Mouse (Mus musculus): Measurements from ENCODE around the gene Pkd1l1.

DNA sequence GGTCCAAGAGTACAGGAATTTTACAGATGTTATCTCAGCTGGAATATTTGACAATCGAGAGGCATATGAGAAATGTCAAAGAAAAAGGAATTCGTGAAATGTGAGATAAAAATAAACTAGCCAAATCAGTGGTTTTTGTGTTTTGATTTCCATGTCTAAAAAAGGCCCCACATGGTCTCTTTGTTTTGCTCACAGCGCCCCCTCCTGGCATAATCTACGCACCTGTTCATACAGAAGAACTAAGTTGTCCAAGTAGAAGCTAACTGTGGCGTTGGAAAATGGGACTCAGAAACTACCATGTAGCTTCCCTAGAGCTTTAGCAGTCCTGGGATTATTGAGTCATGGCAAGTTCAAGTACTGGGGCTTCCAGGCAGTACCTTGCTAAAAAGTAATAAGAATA is 113.2 kb downstream of the Pkd1l1 start:
- TF ChIP-seq MYOD1 (IDR thresholded peaks at IDR 0.05; ENCODE audit: control insufficient read depth in 1 of 3, insufficient read length in 2 of 3, low read depth in 2 of 3): no peak
- TF ChIP-seq POLR2A (IDR thresholded peaks at IDR 0.05; ENCODE audit: insufficient read length, low read depth): no peak
- TF ChIP-seq TCF3 (IDR thresholded peaks at IDR 0.05; ENCODE audit: insufficient read length, low read depth): no peak
- TF ChIP-seq USF1 (IDR thresholded peaks at IDR 0.05; ENCODE audit: low read depth): no peak

Measured in myocyte (in vitro differentiated cells).